Mouse (Mus musculus) heart, postnatal 36 days (tissue): ENCODE results near the gene Cd24a. TPM values are rescaled to one million over a fixed set of nuclear protein-coding genes. Genes with fewer than 3 reads are reported as not detected.

Experiments used
- DNase-seq, 2 experiments: peaks; one replicate each; pipeline ENCODE4 v3.0.0; 2021 to 2022
- intact Hi-C: fragments of 180-260 bp; cut with DNase I; formaldehyde crosslinking; loops from one replicate; pipeline ENCODE4 v1.15.1; 2025
- total RNA-seq, 2 experiments: library from RNA; stranded (reverse); gene quantifications; 2 replicates each; pipeline ENCODE4 v1.2.3; 2021

The Cd24a gene
- total RNA-seq, result 1 to 10 TPM; 6.6 to 8.1 TPM

DNA sequence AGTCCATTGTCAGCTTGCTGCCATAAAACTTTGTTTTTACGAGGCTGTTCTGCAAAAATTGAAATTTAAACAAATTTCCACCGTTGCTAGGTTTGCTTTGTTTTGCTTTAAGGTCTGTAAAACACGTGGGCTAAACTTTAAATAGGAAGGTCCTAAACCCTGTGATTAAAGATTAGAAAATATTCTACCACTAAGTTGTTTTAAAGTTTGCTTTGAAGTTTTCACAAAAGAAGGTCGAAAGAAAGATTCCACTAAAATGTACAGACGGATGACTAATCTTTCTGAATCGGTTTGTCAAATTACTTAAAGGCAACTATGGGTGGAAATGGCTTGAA is at the start of gene Cd24a:
Cd24a (plus strand) TSS at position 288 of the 335 bp plus-strand sequence.
- intact Hi-C loops, result no loop called here
- DNase-seq, result no peak

DNA sequence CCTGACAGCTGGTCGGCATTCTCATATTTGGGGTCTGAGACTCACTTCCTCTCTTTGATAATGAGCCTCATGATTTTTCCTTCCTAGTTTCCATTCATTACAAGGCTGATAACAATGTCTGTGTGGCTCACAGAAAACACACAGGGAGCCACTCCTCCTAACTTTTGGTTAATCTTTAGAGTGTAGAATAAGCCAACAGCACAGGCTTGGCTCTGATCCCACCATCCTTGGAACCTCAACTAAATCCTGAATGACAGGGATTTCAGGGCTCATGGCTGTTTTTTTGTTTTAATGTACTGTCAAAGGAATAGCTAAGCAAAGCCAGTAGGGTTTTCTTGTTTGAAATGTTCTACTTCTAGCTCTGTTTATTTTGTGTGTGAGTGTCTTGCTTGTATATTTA is 43.7 kb upstream of the Cd24a start:
- intact Hi-C loops, result no loop called here
- no peak for DNase-seq

DNA sequence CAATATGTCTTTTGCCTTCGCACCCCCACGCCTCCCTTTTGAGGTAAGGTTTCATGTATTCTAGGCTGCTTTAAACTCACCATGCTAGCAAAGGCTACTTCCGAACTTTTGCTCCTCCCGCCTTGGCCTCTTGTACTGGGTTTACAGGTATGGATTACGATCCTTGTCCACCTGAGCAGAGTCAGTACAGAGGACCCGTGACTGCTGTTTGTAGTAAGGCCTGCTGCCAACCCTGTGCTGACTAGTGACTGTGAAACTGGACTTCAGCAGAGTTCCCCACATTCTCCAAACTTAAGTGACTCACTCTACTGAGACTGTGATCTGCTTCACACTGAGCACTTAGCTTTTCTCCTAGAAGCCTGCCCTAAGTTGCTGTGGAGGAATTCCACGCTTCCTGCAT is 40.4 kb upstream of the Cd24a start:
- no peak for DNase-seq
- intact Hi-C loops, result no loop called here

DNA sequence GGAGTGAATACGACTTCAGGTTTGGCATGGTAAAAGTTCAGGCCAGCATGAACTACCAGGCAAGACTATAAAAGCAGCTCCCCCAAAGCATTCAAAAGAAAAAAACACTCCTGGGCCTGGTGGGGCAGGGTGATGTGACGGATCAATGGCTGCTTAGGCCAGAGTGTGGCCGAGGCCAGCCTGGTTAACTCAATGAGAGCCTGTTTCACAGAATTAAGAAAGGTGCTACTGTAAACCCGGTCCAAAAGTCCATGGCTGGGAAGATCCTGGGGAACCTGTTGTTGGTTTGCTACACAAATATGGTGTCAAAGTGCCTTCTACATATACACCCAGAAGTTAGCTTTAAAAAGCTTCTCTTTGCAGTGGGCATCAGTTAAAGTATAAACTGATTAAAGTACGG is 39.3 kb upstream of the Cd24a start:
- DNase-seq, result no peak
- intact Hi-C loops, result no loop called here

DNA sequence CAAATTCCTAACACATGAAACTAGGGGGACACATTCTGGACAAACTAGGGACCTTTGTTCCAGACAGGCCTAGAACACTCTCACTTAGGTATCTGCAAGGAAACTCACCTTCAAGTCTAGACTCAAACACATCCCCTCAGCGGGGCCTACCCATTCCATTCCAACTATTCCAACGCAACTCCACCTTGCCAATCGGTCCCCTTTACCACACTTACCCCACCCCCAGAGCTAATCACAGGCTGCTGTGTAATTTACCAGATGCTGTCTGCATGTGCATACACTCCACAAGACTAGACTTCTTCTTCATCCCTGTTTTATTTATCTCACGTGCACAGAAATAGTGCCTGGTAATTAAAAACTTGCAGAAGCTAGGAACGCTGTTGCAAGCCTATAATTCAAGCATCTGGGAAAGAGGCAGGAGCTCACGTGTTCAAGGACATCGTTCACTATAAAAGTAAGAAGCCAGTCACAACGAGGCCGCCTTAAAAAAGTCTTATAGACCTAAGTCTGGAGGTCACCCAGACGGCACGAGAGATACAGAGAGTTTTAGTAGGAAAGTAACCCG is 38.3 kb upstream of the Cd24a start:
- no peak for DNase-seq
- intact Hi-C loops, result loop anchor here (1.0 to 5.0 kb wide), 3 partner anchors 61 to 1527 kb away; partner anchors contain the start of genes Pdss2 and Prep

DNA sequence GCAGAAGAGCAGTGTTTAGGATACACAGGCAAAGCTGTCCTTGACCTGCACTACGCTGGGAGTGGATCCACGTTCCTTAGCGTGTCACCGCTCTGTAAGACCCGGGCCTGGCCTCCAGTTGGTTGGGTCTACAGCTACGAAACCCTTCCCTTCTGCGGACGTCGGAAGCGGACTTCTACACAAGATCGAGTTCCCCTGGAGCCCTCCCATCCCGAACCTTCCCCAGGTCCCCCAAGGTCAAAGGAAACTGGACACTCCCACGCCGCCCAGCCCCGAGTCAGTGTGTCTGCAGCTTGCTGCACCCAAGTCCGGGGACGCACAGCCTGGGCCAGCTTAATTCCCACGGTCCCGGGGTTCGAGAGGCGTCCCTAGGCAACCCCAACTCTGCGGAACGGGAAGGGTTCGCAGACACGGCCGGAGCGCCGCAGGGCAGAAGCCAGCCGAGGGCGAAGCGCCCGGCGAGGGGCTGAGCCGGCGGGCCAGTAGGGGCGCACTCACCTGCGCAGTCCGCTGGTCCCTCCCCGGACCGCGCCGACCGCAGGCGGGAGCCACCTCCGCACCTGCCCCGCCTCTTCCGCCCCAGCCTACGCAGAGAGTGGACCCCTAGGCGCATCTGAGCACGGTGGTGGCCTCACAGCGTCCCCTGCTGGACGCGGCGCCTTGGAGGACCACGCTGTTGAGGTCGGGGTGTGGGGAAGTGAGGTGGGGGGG is 37.5 kb upstream of the Cd24a start, which contains the start of gene 1700021F05Rik:
1700021F05Rik (minus strand) TSS at position 553 of the 711 bp plus-strand sequence.
- peak; percentile 96 to 98 for DNase-seq
- intact Hi-C loops, result loop anchor here (1.0 to 5.0 kb wide), 3 partner anchors 61 to 1527 kb away; partner anchors contain the start of genes Pdss2 and Prep

DNA sequence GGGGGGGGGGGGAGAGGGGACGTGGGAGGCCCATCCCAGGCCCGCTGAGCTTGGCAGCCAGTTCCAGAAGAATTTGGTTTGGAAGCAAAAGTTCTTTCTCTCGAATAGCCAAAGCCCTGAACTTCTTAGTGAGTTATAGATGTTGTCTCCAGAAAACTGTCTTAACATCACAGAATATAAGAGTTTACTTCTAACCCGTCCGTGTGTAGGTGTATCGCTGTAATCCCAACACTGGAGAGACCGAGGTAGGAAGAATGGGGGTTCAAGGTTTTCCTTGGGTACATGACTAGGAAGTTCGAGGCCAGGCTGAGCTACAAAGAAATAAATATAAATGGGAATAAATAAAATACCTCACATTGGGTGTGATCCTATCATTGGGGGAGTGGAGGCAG is 36.9 kb upstream of the Cd24a start:
- intact Hi-C loops, result loop anchor here (2.0 to 5.0 kb wide), 2 partner anchors 320 to 1526 kb away; partner anchors contain the start of genes Pdss2 and Prep

DNA sequence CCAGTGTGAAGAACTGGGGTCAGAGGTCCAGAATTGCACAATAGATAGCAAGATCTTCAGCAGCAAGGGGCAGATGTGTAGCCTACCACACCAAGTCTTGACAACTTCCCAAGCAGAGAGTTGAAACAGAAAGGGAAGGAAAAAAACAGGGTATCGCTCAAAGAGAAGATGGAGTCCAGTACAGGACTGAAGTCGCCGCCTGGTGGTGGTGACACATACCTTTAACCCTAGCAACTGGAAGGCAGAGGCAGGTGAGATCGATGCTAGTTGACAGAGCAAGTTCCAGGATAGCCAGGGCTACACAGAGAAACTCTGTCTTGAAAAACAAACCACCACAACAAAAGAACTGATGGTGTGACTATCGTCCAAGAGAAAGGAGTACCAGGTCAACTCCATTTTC is 28.7 kb upstream of the Cd24a start:
- intact Hi-C loops, result no loop called here
- DNase-seq, result no peak

More for the DNA sequence above, 36.9 kb upstream of the Cd24a start:
- DNase-seq, result no peak

DNA sequence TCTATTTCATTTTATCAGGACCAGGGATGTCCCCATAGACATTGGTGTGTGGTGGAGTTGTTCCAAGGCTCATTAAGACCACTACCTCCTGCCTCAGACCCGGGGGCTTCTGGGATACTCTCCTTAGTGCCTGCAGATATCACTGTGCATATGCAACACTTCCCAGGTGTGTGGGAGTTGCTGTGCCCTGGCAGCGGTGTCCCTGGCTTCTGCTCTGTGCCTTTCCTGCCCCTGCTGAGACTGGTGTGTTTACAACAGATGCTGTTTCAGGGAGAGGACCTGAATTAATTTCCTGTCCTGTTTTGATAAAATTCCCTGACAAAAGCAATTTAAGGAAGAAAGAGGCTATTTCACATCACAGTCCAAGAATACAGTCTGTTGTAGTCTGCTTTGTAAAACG is 27.2 kb upstream of the Cd24a start:
- intact Hi-C loops, result no loop called here
- DNase-seq, result no peak

DNA sequence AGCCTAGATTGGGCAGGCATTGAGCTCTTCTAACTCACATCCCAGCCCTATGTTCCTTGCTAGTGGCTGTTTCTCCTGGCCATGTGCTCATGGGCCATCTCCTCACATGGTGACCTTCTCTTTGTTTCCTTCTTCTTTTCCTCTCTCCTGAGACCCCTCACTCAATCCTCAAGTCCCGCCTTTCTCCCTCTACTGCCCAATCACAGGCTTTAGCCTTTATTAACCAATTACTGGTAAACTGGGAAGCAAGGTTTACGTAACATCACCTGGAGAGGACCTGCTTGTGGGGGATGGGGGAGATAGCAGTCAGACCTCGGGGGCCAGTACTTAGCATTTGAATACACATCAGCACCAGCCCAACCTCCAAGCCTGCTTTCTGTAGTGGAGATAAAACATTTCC is 26.7 kb upstream of the Cd24a start:
- intact Hi-C loops, result no loop called here

DNA sequence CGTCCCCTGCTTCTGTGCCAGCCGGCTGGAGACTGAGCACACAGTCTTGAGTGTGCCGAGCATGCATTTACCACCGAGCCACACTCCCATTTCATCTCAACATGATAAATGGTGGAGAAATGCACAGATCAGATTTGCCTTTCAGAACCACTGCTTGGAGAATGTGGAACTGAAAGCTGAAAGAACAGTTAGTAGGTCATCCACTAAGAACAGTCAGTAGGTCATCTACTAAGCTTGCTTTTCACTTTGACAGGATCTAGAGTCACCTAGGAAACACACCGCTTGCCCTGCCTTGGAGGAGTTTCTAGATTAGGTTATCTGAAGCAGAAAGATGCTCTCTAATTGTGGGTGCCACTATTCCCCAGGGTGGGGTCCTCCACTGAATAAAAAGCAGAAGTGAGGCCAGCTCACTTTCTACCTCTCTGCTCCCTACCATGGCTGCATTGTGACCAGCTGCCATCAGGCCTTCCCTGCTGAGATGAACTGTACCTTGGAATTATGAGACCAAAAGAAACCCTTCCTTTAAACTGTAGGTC is 20.4 kb upstream of the Cd24a start:
- intact Hi-C loops, result no loop called here
- no peak for DNase-seq

More for the DNA sequence above, 26.7 kb upstream of the Cd24a start:
- no peak for DNase-seq

DNA sequence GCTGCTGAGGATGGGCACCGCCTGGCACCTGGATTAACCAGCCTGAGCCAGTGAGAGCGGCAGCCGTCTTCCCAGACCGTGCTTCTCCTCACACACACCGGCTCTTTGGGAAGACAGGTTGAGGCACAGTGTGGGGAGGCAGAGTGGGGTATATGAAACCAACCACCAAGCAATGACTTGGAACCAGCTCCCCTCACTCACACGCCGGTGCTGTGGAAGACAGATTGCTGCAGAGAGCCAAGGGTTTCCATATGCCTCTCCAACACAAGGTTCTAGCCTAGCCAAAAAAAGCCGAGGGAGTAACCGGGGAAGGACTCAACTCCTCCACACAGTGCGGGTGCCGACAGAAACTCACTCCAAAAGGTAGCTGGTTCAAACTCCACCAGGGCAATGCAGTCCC is 18.8 kb upstream of the Cd24a start:
- DNase-seq, result no peak
- intact Hi-C loops, result no loop called here

DNA sequence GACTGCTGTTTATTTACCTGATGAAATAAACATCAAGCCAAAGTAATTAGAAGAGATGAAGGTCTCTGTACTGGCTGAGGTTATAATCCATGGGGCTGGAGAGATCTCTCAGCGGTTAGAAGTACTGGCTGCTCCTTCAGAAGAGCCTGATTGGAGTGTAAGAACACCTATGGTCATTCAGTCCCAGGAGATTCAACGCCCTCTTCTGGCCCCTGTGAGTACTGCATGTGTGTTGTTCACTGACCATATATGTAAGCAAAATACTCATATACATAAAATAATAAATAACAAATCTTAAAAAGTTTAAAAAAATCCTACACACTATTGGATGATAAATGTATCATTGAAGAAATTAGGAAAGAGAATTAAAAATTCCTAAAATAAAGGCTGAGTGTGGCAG is 17.3 kb upstream of the Cd24a start:
- intact Hi-C loops, result no loop called here
- DNase-seq, result no peak

DNA sequence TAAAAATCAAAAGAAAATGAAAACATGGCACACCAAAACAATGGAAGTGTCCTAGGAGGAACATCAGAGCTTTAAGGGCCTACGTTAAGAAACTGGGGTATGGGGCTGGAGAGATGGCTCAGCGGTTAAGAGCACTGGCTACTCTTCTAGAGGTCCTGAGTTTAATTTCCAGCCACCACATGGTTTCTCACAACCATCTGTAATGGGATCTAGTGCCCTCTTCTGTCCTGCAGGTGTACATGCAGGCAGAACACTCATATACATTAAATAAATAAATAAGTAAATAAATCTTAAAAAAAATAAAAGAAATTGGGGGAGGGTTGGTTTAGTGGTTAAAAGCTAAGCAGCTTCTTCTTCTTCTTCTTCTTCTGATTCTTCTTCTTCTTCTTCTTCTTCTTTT is 16.8 kb upstream of the Cd24a start:
- no peak for DNase-seq
- intact Hi-C loops, result no loop called here

DNA sequence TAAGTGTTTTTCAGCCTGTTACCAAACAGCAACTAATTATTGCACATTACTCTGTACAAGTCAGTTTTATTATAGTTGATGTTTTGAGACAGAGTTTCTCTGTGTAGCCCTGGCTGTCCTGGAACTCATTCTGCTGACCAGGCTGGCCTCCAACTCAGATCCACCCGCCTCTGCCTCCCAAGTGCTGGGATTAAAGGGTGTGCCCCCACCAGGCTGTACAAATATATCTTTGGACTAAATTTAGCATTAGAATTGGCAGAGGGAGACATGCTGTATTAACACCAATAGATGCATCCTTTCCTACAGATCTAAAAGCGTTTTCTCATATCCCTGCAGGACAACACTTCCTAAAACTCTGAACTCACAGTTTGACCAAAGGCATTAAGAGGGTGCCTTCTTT is 3.7 kb upstream of the Cd24a start:
- intact Hi-C loops, result loop anchor here (2.0 kb wide), 1 partner anchor 496 kb away; no protein-coding TSS in a partner anchor
- DNase-seq, result no peak

DNA sequence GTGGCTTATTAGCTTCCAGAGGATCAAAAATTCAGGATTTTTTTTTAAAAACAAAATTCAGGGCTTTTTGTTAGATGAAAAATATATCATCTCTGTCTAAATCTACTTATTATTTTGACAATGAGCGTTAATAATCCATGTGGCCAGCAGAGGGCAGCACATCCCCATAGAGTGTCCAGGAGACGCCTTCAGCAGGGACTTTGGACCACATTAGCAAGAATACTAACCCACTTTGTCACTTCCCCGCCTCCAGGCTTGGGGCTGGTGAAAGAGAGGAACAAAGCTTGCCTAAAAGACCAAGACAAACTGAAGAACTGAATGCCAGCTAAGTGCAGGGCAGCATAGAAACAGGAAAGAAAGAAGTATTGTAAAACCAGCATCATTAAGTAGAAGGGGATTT is 3.1 kb upstream of the Cd24a start:
- intact Hi-C loops, result loop anchor here (1.0 to 2.0 kb wide), 3 partner anchors 295 to 496 kb away; no protein-coding TSS in a partner anchor
- peak; percentile 71 to 88 for DNase-seq

DNA sequence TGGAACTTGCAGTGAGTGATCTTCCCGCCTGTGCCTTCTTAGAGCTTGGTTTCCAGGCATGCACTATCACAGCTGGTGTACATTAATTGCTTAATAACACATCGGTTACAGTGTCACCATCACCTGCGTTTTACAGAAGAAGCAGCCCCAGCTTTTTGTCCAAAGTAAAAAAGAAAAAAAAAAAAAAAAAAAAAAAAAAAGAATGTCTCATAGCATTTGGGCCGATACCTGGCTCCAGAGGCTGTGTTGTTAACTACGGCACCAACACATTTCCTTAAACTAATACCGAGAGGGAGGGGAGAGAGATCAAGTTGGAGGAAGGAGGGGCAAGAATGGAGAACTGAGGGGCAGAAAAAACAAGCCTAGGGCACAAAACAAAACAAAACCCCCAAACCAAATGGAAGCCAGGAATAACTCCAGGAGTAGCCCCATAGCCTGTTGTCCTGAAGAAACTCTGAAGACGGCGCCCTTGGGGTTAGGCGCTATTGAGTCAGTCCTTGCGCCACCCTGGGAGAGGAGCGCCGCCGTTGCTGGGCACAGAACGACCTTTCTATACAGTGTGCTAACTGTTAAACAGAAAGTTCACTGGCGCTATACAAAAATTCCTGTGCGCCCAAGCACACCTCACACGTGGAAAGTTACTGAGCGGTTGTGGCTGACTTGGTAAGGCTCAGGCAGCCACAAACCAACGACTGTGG is 636 bp upstream of the Cd24a start:
- DNase-seq, result no peak
- intact Hi-C loops, result no loop called here

DNA sequence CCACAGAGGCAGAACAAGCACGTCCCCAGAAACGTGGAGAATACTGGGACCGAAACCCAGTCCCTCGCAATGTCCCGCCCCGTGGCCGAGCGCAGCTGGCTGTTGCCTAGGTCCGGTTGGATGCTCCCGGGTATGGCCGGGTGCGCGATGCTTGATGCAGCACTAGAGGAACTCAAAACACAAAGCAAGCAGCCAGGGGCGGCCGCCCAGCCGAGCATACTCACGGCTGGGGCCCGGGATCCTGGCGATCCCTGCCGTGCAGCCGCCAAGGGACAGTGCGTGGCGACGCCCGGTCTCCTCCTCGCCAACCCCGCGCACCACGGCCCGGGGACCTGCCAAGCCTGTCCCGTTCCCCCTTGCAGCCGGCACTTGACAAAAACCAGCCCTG is 276 bp downstream of the Cd24a start:
- intact Hi-C loops, result no loop called here
- peak; percentile 21 to 27 for DNase-seq

DNA sequence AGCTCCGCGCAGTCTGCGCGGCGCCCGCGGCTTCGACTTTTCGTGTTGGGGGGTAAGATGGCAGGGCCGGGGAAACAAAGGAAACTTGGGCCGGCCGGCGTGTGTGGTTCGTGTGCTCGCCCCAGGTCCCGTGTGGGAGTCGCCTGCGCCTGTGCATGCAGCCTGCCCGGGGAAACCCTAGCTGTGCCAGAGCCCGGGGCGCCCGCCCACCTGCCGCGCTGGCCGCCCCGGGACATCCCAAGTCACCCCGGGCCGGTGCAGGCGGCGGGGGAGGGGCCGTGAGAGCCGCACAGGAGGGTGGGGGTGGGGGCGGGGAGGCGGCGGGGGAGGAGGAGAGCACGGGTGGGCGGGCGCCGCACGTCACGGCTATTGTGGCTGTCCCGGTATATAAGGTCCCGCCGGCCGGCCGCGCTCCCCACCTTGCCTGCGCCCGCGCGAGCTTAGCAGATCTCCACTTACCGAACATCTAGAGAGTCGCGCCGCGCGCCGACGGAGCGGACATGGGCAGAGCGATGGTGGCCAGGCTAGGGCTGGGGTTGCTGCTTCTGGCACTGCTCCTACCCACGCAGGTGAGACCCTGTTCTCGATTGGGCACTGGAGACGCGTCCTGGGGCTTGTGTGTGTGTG is 783 bp downstream of the Cd24a start:
- DNase-seq, result peak; percentile 27 to 47
- intact Hi-C loops, result no loop called here

DNA sequence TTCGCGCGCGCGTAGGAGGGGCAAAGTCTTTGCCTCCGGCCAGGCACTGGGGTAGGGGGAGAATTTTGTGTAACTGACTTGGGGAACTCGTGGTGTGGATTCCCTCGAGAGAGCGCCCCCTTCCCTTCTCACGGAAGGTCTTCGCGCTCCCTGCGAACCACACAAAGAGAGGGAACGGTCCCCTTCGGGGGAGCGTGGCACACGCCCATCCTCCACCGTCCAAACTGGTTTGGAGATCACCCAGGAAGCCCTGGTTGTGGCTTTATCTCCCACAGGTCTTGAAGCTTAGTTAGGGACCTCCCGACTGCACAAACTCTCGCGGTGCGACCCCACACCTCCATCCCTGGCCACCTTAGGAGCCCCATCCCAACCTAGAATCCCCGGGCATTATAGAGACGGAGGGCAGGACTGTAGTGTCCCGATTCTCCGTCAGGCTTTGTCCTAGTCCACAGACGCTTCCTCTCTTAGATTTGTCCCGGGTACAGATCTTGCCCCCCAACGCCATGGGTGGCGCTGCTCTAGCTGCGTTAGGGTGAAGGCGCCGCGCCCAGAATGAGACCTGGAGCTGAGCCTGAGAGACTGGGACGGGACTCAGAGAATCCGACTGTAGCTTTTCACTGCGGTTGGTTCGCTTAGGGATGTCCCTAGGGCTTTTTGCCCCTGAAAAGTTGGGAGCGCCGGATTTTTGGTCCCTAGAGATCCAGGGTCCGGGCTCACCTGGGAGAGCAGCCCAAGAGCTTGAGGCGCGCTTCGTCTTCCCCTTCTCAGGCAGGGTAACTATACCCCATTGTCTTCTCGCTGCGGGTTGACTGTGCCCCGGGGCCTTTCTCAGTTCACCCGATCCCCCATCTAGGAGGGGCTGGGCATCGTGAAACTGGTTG is 1.5 kb downstream of the Cd24a start:
- intact Hi-C loops, result no loop called here
- peak; percentile 15 to 22 for DNase-seq
